Mouse (Mus musculus): Measurements from ENCODE around the gene Prr29.

DNA sequence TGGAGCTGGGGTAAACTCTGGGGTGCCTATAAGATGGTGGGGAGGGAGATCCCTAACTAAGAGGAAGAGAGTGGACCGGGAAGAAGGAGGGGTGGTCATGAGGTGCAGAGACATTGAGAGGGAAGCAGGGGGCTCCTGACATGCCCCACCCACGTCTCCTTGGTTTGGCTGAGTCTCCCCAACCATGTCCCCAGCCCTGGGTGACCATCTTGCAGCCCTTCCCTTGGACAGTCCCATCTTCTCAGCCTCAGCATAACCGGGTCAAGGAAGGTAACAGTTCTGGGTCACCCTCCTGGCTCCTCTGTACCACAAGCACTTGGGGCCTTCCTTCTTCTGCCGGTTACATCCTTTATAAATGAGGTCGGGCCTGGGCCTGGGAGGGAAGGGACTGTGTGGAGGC is 9.7 kb downstream of the Prr29 start:
- TF ChIP-seq MAX (IDR thresholded peaks at IDR 0.05; ENCODE audit: low read depth): no peak
- no peak for TF ChIP-seq POLR2A (IDR thresholded peaks at IDR 0.05; ENCODE audit: insufficient read length, low read depth)

Measured in myocyte (in vitro differentiated cells).